Comparison of ENCODE assay signal across 14 mouse cellular contexts in genomic region chr14:25619066-25619762, GRCm38 (mm10).
DNase-seq lines count a peak whose midpoint lies in the region; ATAC-seq lines count a peak whose summit lies in the region.
"Had no signal": no experiment of that assay in that cellular context is flagged by ENCODE, and none has a peak within 500 bp of the region (broad histone marks: within the 10 kb centered on the region; RNA-seq: fewer than 3 reads in every experiment).

No protein-coding gene starts in this region.

- peak overlapping the region; percentile 70 for H3K27ac ChIP-seq in midbrain, embryonic 13.5 days
- H3K27ac ChIP-seq in midbrain, embryonic 10.5 days (replicated peaks), result no peak overlapping the region; the same call in 1 of the 2 replicates
- H3K27ac ChIP-seq in hindbrain, embryonic 11.5 days (ENCODE audit: low read depth, low read length), result peak overlapping the region; percentile 39
- peak overlapping the region; percentile 78 for H3K27ac ChIP-seq in neural tube, embryonic 14.5 days (ENCODE audit: low read depth, low read length)
- H3K27ac ChIP-seq: heart, adult 2 months; liver, embryonic 13.5 days had no signal

- H3K4me3 ChIP-seq in midbrain, embryonic 13.5 days (replicated peaks), result no peak overlapping the region
- no peak overlapping the region for H3K4me3 ChIP-seq in midbrain, embryonic 10.5 days
- no peak overlapping the region for H3K4me3 ChIP-seq in hindbrain, embryonic 11.5 days (ENCODE audit: low read depth, low read length)
- H3K4me3 ChIP-seq in neural tube, embryonic 14.5 days (ENCODE audit: low read depth, low read length), result no peak overlapping the region
- H3K4me3 ChIP-seq: heart, adult 2 months; liver, embryonic 13.5 days had no signal

- peak; percentile 63 for DNase-seq in cerebellum, adult 11 months
- no peak for DNase-seq in cerebellum, adult 8-10 months
- no peak for DNase-seq in midbrain, embryonic 10.5 days (ENCODE audit: low spot score)
- DNase-seq in hindbrain, embryonic 11.5 days (ENCODE audit: low spot score), result no peak
- no peak for DNase-seq in kidney, postnatal 4 days
- DNase-seq in ovary, postnatal 10 days (ENCODE audit: low spot score), result no peak
- DNase-seq: embryo, embryonic 11 days; heart, adult 2 months; kidney, postnatal 10 days; liver, embryonic 13.5 days; lung, postnatal 4 days; thymus, postnatal 36 days had no signal

- peaks cover 18% of the 10 kb centered on the region for H3K36me3 ChIP-seq in midbrain, embryonic 13.5 days
- H3K36me3 ChIP-seq in midbrain, embryonic 10.5 days, result peaks cover 97% of the 10 kb centered on the region
- H3K36me3 ChIP-seq in hindbrain, embryonic 11.5 days (ENCODE audit: control insufficient read depth, insufficient read depth, low read length), result no peaks in the 10 kb centered on the region
- 0 out of 2 replicates have a peak, but pooled peaks cover 5% of the 10 kb centered on the region for H3K36me3 ChIP-seq in neural tube, embryonic 14.5 days (ENCODE audit: control insufficient read depth, insufficient read depth, low read length)

- ATAC-seq in midbrain, embryonic 13.5 days, result peak; percentile 34; the same call in 1 of the 2 replicates
- ATAC-seq in hindbrain, embryonic 11.5 days (ENCODE audit: low FRiP score), result no peak
- ATAC-seq in neural tube, embryonic 14.5 days (ENCODE audit: low read depth), result peak; percentile 19; the same call in 1 of the 2 replicates

- no peak overlapping the region for H3K4me2 ChIP-seq in midbrain, embryonic 13.5 days (replicated peaks)
- H3K4me2 ChIP-seq in hindbrain, embryonic 11.5 days (replicated peaks; ENCODE audit: low read depth, low read length), result no peak overlapping the region
- H3K4me2 ChIP-seq in neural tube, embryonic 14.5 days (ENCODE audit: low read depth, low read length), result no peak overlapping the region
- H3K4me2 ChIP-seq: liver, embryonic 13.5 days had no signal

- 88% methylated on average over 4 of the region's 4 CpGs for WGBS in midbrain, embryonic 13.5 days
- WGBS in midbrain, embryonic 10.5 days, result 94% methylated on average over 4 of the region's 4 CpGs
- WGBS in hindbrain, embryonic 11.5 days, result 88% methylated on average over 4 of the region's 4 CpGs
- 74% methylated on average over 4 of the region's 4 CpGs for WGBS in neural tube, embryonic 14.5 days

- H3K9ac ChIP-seq in midbrain, embryonic 13.5 days (replicated peaks), result peak overlapping the region; percentile 44; the same call in 1 of the 2 replicates
- no peak overlapping the region for H3K9ac ChIP-seq in hindbrain, embryonic 11.5 days (ENCODE audit: low read depth, low read length)
- peak overlapping the region; percentile 29; the same call in 1 of the 2 replicates for H3K9ac ChIP-seq in neural tube, embryonic 14.5 days (replicated peaks; ENCODE audit: low read depth, low read length)
- H3K9ac ChIP-seq: liver, embryonic 13.5 days had no signal

- peaks cover 93% of the 10 kb centered on the region for H3K4me1 ChIP-seq in midbrain, embryonic 13.5 days (replicated peaks)
- H3K4me1 ChIP-seq in midbrain, embryonic 10.5 days, result peaks cover 90% of the 10 kb centered on the region
- peaks cover 14% of the 10 kb centered on the region for H3K4me1 ChIP-seq in hindbrain, embryonic 11.5 days (replicated peaks; ENCODE audit: control insufficient read depth, insufficient read depth, low read length)
- H3K4me1 ChIP-seq in neural tube, embryonic 14.5 days (ENCODE audit: control insufficient read depth, insufficient read depth, low read length), result peaks cover 74% of the 10 kb centered on the region

- no peaks in the 10 kb centered on the region for H3K9me3 ChIP-seq in midbrain, embryonic 13.5 days
- no peaks in the 10 kb centered on the region for H3K9me3 ChIP-seq in midbrain, embryonic 10.5 days (replicated peaks)
- no peaks in the 10 kb centered on the region for H3K9me3 ChIP-seq in hindbrain, embryonic 11.5 days (ENCODE audit: control insufficient read depth, low read length)
- no peaks in the 10 kb centered on the region for H3K9me3 ChIP-seq in neural tube, embryonic 14.5 days (ENCODE audit: control insufficient read depth, low read length)
- H3K9me3 ChIP-seq: liver, embryonic 13.5 days had no signal

- no peaks in the 10 kb centered on the region for H3K27me3 ChIP-seq in midbrain, embryonic 13.5 days
- no peaks in the 10 kb centered on the region for H3K27me3 ChIP-seq in midbrain, embryonic 10.5 days (ENCODE audit: low read depth, poor library complexity, severe bottlenecking)
- no peaks in the 10 kb centered on the region for H3K27me3 ChIP-seq in hindbrain, embryonic 11.5 days (ENCODE audit: control insufficient read depth, insufficient read depth, low read length)
- H3K27me3 ChIP-seq in neural tube, embryonic 14.5 days (ENCODE audit: control insufficient read depth, insufficient read depth, low read length), result no peaks in the 10 kb centered on the region
- H3K27me3 ChIP-seq: liver, embryonic 13.5 days had no signal
